Mouse (Mus musculus): ENCODE results near the gene Gabrg3.

Gabrg3 gene

GRCm38 (mm10) chr7:57386517-57387340 lies at the start of gene Gabrg3:
Gabrg3 (minus strand) TSS chr7:57387188.
- DNase-seq (ENCODE audit: low read depth): no peak

GRCm38 (mm10) chr7:57422675-57423074 lies 35.7 kb upstream of the Gabrg3 start:
- no peak for DNase-seq (ENCODE audit: low read depth)

- no peak for DNase-seq (ENCODE audit: low read depth)
These were observed 34.1 kb upstream of the Gabrg3 start for GRCm38 (mm10) chr7:57421044-57421443.

- DNase-seq (ENCODE audit: low read depth): no peak
These were observed 32.4 kb upstream of the Gabrg3 start, which contains the start of gene Gabrb3 for GRCm38 (mm10) chr7:57419392-57419791. Gabrb3 (plus strand) TSS chr7:57419692.

GRCm38 (mm10) chr7:57412896-57413295 lies 25.9 kb upstream of the Gabrg3 start:
- no peak for DNase-seq (ENCODE audit: low read depth)

- no peak for DNase-seq (ENCODE audit: low read depth)
These were observed 24.2 kb upstream of the Gabrg3 start for GRCm38 (mm10) chr7:57411163-57411562.

- DNase-seq (ENCODE audit: low read depth): no peak
These were observed 6.6 kb upstream of the Gabrg3 start for GRCm38 (mm10) chr7:57393551-57393950.

GRCm38 (mm10) chr7:57390046-57390445 lies 3.1 kb upstream of the Gabrg3 start:
- DNase-seq (ENCODE audit: low read depth): no peak

GRCm38 (mm10) chr7:57387341-57387654 lies 310 bp upstream of the Gabrg3 start:
- no peak for DNase-seq (ENCODE audit: low read depth)

- DNase-seq (ENCODE audit: low read depth): no peak
These were observed 2.9 kb downstream of the Gabrg3 start for GRCm38 (mm10) chr7:57384112-57384511.

GRCm38 (mm10) chr7:57366013-57366390 lies 21.0 kb downstream of the Gabrg3 start:
- no peak for DNase-seq (ENCODE audit: low read depth)

- DNase-seq (ENCODE audit: low read depth): no peak
These were observed 21.6 kb downstream of the Gabrg3 start for GRCm38 (mm10) chr7:57365134-57366012.

- no peak for DNase-seq (ENCODE audit: low read depth)
These were observed 23.2 kb downstream of the Gabrg3 start for GRCm38 (mm10) chr7:57363812-57364211.

- no peak for DNase-seq (ENCODE audit: low read depth)
These were observed 29.0 kb downstream of the Gabrg3 start for GRCm38 (mm10) chr7:57357871-57358540.

GRCm38 (mm10) chr7:57356565-57357301 lies 30.3 kb downstream of the Gabrg3 start:
- no peak for DNase-seq (ENCODE audit: low read depth)

GRCm38 (mm10) chr7:57348774-57349173 lies 38.2 kb downstream of the Gabrg3 start:
- DNase-seq (ENCODE audit: low read depth): no peak

- no peak for DNase-seq (ENCODE audit: low read depth)
These were observed 45.1 kb downstream of the Gabrg3 start for GRCm38 (mm10) chr7:57341910-57342309.

GRCm38 (mm10) chr7:57331211-57331610 lies 55.8 kb downstream of the Gabrg3 start:
- no peak for DNase-seq (ENCODE audit: low read depth)

GRCm38 (mm10) chr7:57330240-57330639 lies 56.7 kb downstream of the Gabrg3 start:
- DNase-seq (ENCODE audit: low read depth): no peak

- no peak for DNase-seq (ENCODE audit: low read depth)
These were observed 62.5 kb downstream of the Gabrg3 start for GRCm38 (mm10) chr7:57324473-57324872.

- DNase-seq (ENCODE audit: low read depth): no peak
These were observed 64.9 kb downstream of the Gabrg3 start for GRCm38 (mm10) chr7:57322086-57322485.

GRCm38 (mm10) chr7:57314971-57315370 lies 72.0 kb downstream of the Gabrg3 start:
- DNase-seq (ENCODE audit: low read depth): no peak
